Mouse (Mus musculus): ENCODE measurements around the gene Srpk2.
A peak's percentile ranks its signal among the peaks of the same experiment; 100 is the strongest.
"Not testable (repeated sequence)": the region's sequence is repeated elsewhere in the genome, so short reads cannot be mapped to it uniquely, and the experiment has no call there.

Srpk2 gene

GRCm38 (mm10) chr5:23604036-23604705, 80.2 kb downstream of the Srpk2 start:
- no peak for DNase-seq

GRCm38 (mm10) chr5:23599750-23600537, 84.5 kb downstream of the Srpk2 start:
- no peak for DNase-seq

GRCm38 (mm10) chr5:23599171-23599570, 85.2 kb downstream of the Srpk2 start:
- DNase-seq = peak; percentile 26 to 67

GRCm38 (mm10) chr5:23598491-23598890, 85.9 kb downstream of the Srpk2 start:
- peak; percentile 38 to 44 for DNase-seq

GRCm38 (mm10) chr5:23597999-23598398, 86.4 kb downstream of the Srpk2 start:
- DNase-seq = no peak

GRCm38 (mm10) chr5:23597260-23597864, 87.1 kb downstream of the Srpk2 start:
- no peak for DNase-seq

GRCm38 (mm10) chr5:23596326-23596965, 88.0 kb downstream of the Srpk2 start:
- no peak for DNase-seq

- DNase-seq = not testable (repeated sequence)
These were observed 94.1 kb downstream of the Srpk2 start for GRCm38 (mm10) chr5:23590298-23590697.

GRCm38 (mm10) chr5:23587614-23588013, 96.8 kb downstream of the Srpk2 start:
- no peak for DNase-seq

GRCm38 (mm10) chr5:23586531-23587453, 97.6 kb downstream of the Srpk2 start:
- no peak for DNase-seq

GRCm38 (mm10) chr5:23581484-23582060, 102.8 kb downstream of the Srpk2 start:
- no peak for DNase-seq

- DNase-seq = peak in 1 of 2 experiments; percentile 13
These were observed 105.1 kb downstream of the Srpk2 start for GRCm38 (mm10) chr5:23579120-23579880.

GRCm38 (mm10) chr5:23578322-23578957, 106.0 kb downstream of the Srpk2 start:
- no peak for DNase-seq

- DNase-seq = no peak
These were observed 106.6 kb downstream of the Srpk2 start for GRCm38 (mm10) chr5:23577847-23578246.

- DNase-seq = no peak
These were observed 107.9 kb downstream of the Srpk2 start for GRCm38 (mm10) chr5:23576336-23577094.

- DNase-seq = no peak
These were observed 110.5 kb downstream of the Srpk2 start for GRCm38 (mm10) chr5:23573942-23574341.

GRCm38 (mm10) chr5:23568188-23568587, 116.2 kb downstream of the Srpk2 start:
- DNase-seq = no peak

GRCm38 (mm10) chr5:23566382-23566781, 118.0 kb downstream of the Srpk2 start:
- no peak for DNase-seq

- DNase-seq = peak; percentile 39 to 49
These were observed 121.9 kb downstream of the Srpk2 start for GRCm38 (mm10) chr5:23562278-23563060.

Data from kidney, adult 8-10 months (tissue).